Mouse (Mus musculus): Measurements from ENCODE around the gene Dpysl4.

Dpysl4 gene

GRCm38 (mm10) chr7:139095282-139095681 is 9.5 kb downstream of the Dpysl4 start:
- in situ Hi-C loops (cut with MboI, MseI) = no loop called here

GRCm38 (mm10) chr7:139096399-139096798 is 10.6 kb downstream of the Dpysl4 start:
- in situ Hi-C loops (cut with MboI, MseI) = no loop called here

- in situ Hi-C loops (cut with MboI, MseI) = no loop called here
These were observed 14.8 kb downstream of the Dpysl4 start for GRCm38 (mm10) chr7:139100531-139101095.

GRCm38 (mm10) chr7:139101286-139101804 is 15.5 kb downstream of the Dpysl4 start:
- in situ Hi-C loops (cut with MboI, MseI) = no loop called here

- in situ Hi-C loops (cut with MboI, MseI) = no loop called here
These were observed 16.0 kb downstream of the Dpysl4 start for GRCm38 (mm10) chr7:139101826-139102225.

GRCm38 (mm10) chr7:139103960-139104381 is 18.2 kb downstream of the Dpysl4 start:
- in situ Hi-C loops (cut with MboI, MseI) = no loop called here

GRCm38 (mm10) chr7:139105076-139105475 is 19.3 kb downstream of the Dpysl4 start:
- in situ Hi-C loops (cut with MboI, MseI) = no loop called here

- in situ Hi-C loops (cut with MboI, MseI) = no loop called here
These were observed 19.9 kb downstream of the Dpysl4 start for GRCm38 (mm10) chr7:139105705-139106104.

GRCm38 (mm10) chr7:139107908-139108650 is 22.3 kb downstream of the Dpysl4 start:
- in situ Hi-C loops (cut with MboI, MseI) = no loop called here

GRCm38 (mm10) chr7:139119152-139119774 is 33.5 kb downstream of the Dpysl4 start:
- in situ Hi-C loops (cut with MboI, MseI) = no loop called here

- in situ Hi-C loops (cut with MboI, MseI) = loop anchor here (5.0 kb wide), 1 partner anchor 88 kb away; no protein-coding TSS in a partner anchor
These were observed 34.0 kb downstream of the Dpysl4 start for GRCm38 (mm10) chr7:139119775-139120153.

GRCm38 (mm10) chr7:139125881-139126280 is 40.1 kb downstream of the Dpysl4 start:
- in situ Hi-C loops (cut with MboI, MseI) = no loop called here

GRCm38 (mm10) chr7:139126549-139126948 is 40.7 kb downstream of the Dpysl4 start:
- in situ Hi-C loops (cut with MboI, MseI) = no loop called here

GRCm38 (mm10) chr7:139128994-139129393 is 43.2 kb downstream of the Dpysl4 start:
- in situ Hi-C loops (cut with MboI, MseI) = no loop called here

- in situ Hi-C loops (cut with MboI, MseI) = no loop called here
These were observed 44.6 kb downstream of the Dpysl4 start for GRCm38 (mm10) chr7:139130361-139130760.

- in situ Hi-C loops (cut with MboI, MseI) = no loop called here
These were observed 45.7 kb downstream of the Dpysl4 start for GRCm38 (mm10) chr7:139131538-139131937.

- in situ Hi-C loops (cut with MboI, MseI) = no loop called here
These were observed 47.6 kb downstream of the Dpysl4 start for GRCm38 (mm10) chr7:139133446-139133845.

- in situ Hi-C loops (cut with MboI, MseI) = loop anchor here (5.0 kb wide), 1 partner anchor 42 kb away; no protein-coding TSS in a partner anchor
These were observed 49.4 kb downstream of the Dpysl4 start for GRCm38 (mm10) chr7:139135236-139135635.

- in situ Hi-C loops (cut with MboI, MseI) = loop anchor here (5.0 kb wide), 1 partner anchor 40 kb away; no protein-coding TSS in a partner anchor
These were observed 51.2 kb downstream of the Dpysl4 start for GRCm38 (mm10) chr7:139136906-139137491.

GRCm38 (mm10) chr7:139139921-139140461 is 54.2 kb downstream of the Dpysl4 start:
- in situ Hi-C loops (cut with MboI, MseI) = loop anchor here (5.0 kb wide), 1 partner anchor 37 kb away; no protein-coding TSS in a partner anchor

GRCm38 (mm10) chr7:139143785-139144184 is 58.0 kb downstream of the Dpysl4 start:
- in situ Hi-C loops (cut with MboI, MseI) = no loop called here

GRCm38 (mm10) chr7:139145891-139146290 is 60.1 kb downstream of the Dpysl4 start:
- in situ Hi-C loops (cut with MboI, MseI) = no loop called here
